Mouse (Mus musculus) ES-CJ7 (cell line): ENCODE results near the gene Pla2g4c.

ENCODE experiments used
- DNase-seq: peaks from one replicate; pipeline ENCODE4 v3.0.0; 2011; ENCODE audit warnings: low read depth, low spot score

Gene Pla2g4c

GRCm38 (mm10) chr7:13380588-13380987 is 56.1 kb downstream of the Pla2g4c start:
- DNase-seq = no peak

DNA sequence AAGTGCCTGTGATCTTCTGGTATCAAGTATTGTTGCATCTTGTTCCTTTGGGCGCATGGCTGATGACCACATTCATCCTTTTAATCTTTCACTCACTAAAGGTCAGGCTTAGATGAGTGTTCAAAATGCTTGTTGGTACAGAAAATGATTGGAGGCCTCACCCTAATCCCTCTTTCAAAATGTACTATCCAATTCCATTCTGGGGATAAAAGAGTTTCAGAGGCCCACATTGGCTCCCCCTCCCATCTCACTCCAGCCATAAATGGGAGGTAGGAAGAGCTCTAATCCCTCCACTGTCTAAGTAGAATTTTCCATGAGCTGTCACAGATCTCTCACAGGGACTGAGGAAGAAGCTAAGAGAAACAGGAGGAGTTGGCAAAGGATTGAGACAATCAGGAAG is 73.4 kb downstream of the Pla2g4c start, which contains the start of gene Cabp5:
Gene Cabp5, plus strand, starts transcription at position 301 of the 400 bp plus-strand sequence.
- no peak for DNase-seq
